Mouse (Mus musculus): ENCODE results near the gene Lyrm1.
A peak's percentile ranks its signal among the peaks of the same experiment; 100 is the strongest.

Lyrm1 gene

GRCm38 (mm10) chr7:119965651-119966395 lies 70.2 kb downstream of the Lyrm1 start:
- no peak for DNase-seq (ENCODE audit: low spot score)

- no peak for DNase-seq (ENCODE audit: low spot score)
These were observed 73.7 kb downstream of the Lyrm1 start for GRCm38 (mm10) chr7:119969320-119969719.

GRCm38 (mm10) chr7:119974214-119974613 lies 78.6 kb downstream of the Lyrm1 start:
- no peak for DNase-seq (ENCODE audit: low spot score)

GRCm38 (mm10) chr7:119976256-119976655 lies 80.6 kb downstream of the Lyrm1 start:
- DNase-seq (ENCODE audit: low spot score): peak; percentile 69

GRCm38 (mm10) chr7:119977574-119977973 lies 81.9 kb downstream of the Lyrm1 start:
- no peak for DNase-seq (ENCODE audit: low spot score)

- DNase-seq (ENCODE audit: low spot score): no peak
These were observed 82.9 kb downstream of the Lyrm1 start for GRCm38 (mm10) chr7:119978576-119978975.

GRCm38 (mm10) chr7:119980170-119980569 lies 84.5 kb downstream of the Lyrm1 start:
- no peak for DNase-seq (ENCODE audit: low spot score)

GRCm38 (mm10) chr7:119985279-119985912 lies 89.7 kb downstream of the Lyrm1 start:
- no peak for DNase-seq (ENCODE audit: low spot score)

GRCm38 (mm10) chr7:119997066-119997465 lies 101.4 kb downstream of the Lyrm1 start:
- DNase-seq (ENCODE audit: low spot score): no peak
